Mouse (Mus musculus): ENCODE data around the gene Fars2. TPM values are rescaled to one million over a fixed set of nuclear protein-coding genes. Genes with fewer than 3 reads are reported as not detected.

The Fars2 gene
- polyA plus RNA-seq, 1 experiment from 2014 or later, result 31.4 TPM

GRCm38 (mm10) chr13:36722309-36722708, 605.1 kb downstream of the Fars2 start:
- no peak overlapping the region for H3K4me3 ChIP-seq (replicated peaks)
- H3K27me3 ChIP-seq, result peaks cover 69% of the 10 kb centered on the region
- no peaks in the 10 kb centered on the region for H3K36me3 ChIP-seq
- no peak for ATAC-seq (ENCODE audit: low read depth)
- no peak overlapping the region for H3K4me2 ChIP-seq
- peaks cover 10% of the 10 kb centered on the region; the same call in 1 of the 2 replicates for H3K4me1 ChIP-seq (replicated peaks)
- no peak overlapping the region for H3K9ac ChIP-seq
- DNase-seq, result no peak
- no peaks in the 10 kb centered on the region for H3K9me3 ChIP-seq (replicated peaks)
- no peak overlapping the region for H3K27ac ChIP-seq

- H3K4me2 ChIP-seq, result no peak overlapping the region
- 3% methylated on average over 15 of the region's 15 CpGs for WGBS (ENCODE audit: insufficient replicate concordance)
- no peak overlapping the region for H3K9ac ChIP-seq
- H3K36me3 ChIP-seq, result no peaks in the 10 kb centered on the region
- H3K27me3 ChIP-seq, result peaks cover 84% of the 10 kb centered on the region
- peaks cover 12% of the 10 kb centered on the region; the same call in 1 of the 2 replicates for H3K4me1 ChIP-seq (replicated peaks)
- no peak for ATAC-seq (ENCODE audit: low read depth)
- no peak overlapping the region for H3K27ac ChIP-seq
- no peak for DNase-seq
- H3K9me3 ChIP-seq (replicated peaks), result no peaks in the 10 kb centered on the region
- H3K4me3 ChIP-seq (replicated peaks), result no peak overlapping the region
These were observed 606.6 kb downstream of the Fars2 start for GRCm38 (mm10) chr13:36723726-36724300.

GRCm38 (mm10) chr13:36724533-36725470, 607.6 kb downstream of the Fars2 start:
- ATAC-seq (ENCODE audit: low read depth) (no peak), DNase-seq (no peak)
- Histone ChIP-seq H3K9me3 (replicated peaks) (no peaks in the 10 kb centered on the region), H3K27ac (no peak overlapping the region), H3K27me3 (peaks cover 94% of the 10 kb centered on the region), H3K4me3 (replicated peaks) (peak overlapping the region; percentile 12; the same call in 1 of the 2 replicates), H3K4me2 (peak overlapping the region; percentile 38), H3K4me1 (replicated peaks) (peaks cover 12% of the 10 kb centered on the region; the same call in 1 of the 2 replicates), H3K36me3 (no peaks in the 10 kb centered on the region), H3K9ac (no peak overlapping the region)
- 1% methylated on average over 40 of the region's 40 CpGs for WGBS (ENCODE audit: insufficient replicate concordance)

GRCm38 (mm10) chr13:36725881-36726280, 608.7 kb downstream of the Fars2 start:
- H3K27me3 ChIP-seq, result peaks cover 99% of the 10 kb centered on the region
- WGBS (ENCODE audit: insufficient replicate concordance), result 4% methylated on average over 8 of the region's 8 CpGs
- ATAC-seq (ENCODE audit: low read depth) (no peak), DNase-seq (no peak)
- H3K4me1 ChIP-seq (replicated peaks), result peaks cover 12% of the 10 kb centered on the region; the same call in 1 of the 2 replicates
- no peaks in the 10 kb centered on the region for H3K36me3 ChIP-seq
- no peak overlapping the region for H3K27ac ChIP-seq
- no peaks in the 10 kb centered on the region for H3K9me3 ChIP-seq (replicated peaks)
- H3K9ac ChIP-seq, result no peak overlapping the region
- no peak overlapping the region for H3K4me2 ChIP-seq
- no peak overlapping the region for H3K4me3 ChIP-seq (replicated peaks)

- H3K36me3 ChIP-seq, result no peaks in the 10 kb centered on the region
- peak overlapping the region; percentile 54 for H3K4me2 ChIP-seq
- WGBS (ENCODE audit: insufficient replicate concordance), result 1% methylated on average over 24 of the region's 24 CpGs
- peaks cover 100% of the 10 kb centered on the region for H3K27me3 ChIP-seq
- no peak overlapping the region for H3K9ac ChIP-seq
- peaks cover 12% of the 10 kb centered on the region; the same call in 1 of the 2 replicates for H3K4me1 ChIP-seq (replicated peaks)
- H3K27ac ChIP-seq, result no peak overlapping the region
- H3K4me3 ChIP-seq (replicated peaks), result peak overlapping the region; percentile 34
- ATAC-seq (ENCODE audit: low read depth) (no peak), DNase-seq (no peak)
- H3K9me3 ChIP-seq (replicated peaks), result no peaks in the 10 kb centered on the region
These were observed 609.3 kb downstream of the Fars2 start for GRCm38 (mm10) chr13:36726551-36726950.

GRCm38 (mm10) chr13:36726951-36727778, 610.0 kb downstream of the Fars2 start:
- Histone ChIP-seq H3K4me3 (replicated peaks) (peak overlapping the region; percentile 34), H3K36me3 (no peaks in the 10 kb centered on the region), H3K27ac (no peak overlapping the region), H3K27me3 (peaks cover 100% of the 10 kb centered on the region), H3K4me2 (peak overlapping the region; percentile 54), H3K9me3 (replicated peaks) (no peaks in the 10 kb centered on the region), H3K9ac (no peak overlapping the region), H3K4me1 (replicated peaks) (peaks cover 12% of the 10 kb centered on the region; the same call in 1 of the 2 replicates)
- 1% methylated on average over 34 of the region's 34 CpGs for WGBS (ENCODE audit: insufficient replicate concordance)
- DNase-seq (no peak), ATAC-seq (ENCODE audit: low read depth) (no peak)

- no peaks in the 10 kb centered on the region for H3K9me3 ChIP-seq (replicated peaks)
- ATAC-seq (ENCODE audit: low read depth) (no peak), DNase-seq (no peak)
- H3K4me2 ChIP-seq, result peak overlapping the region; percentile 54
- peak overlapping the region; percentile 34 for H3K4me3 ChIP-seq (replicated peaks)
- peaks cover 12% of the 10 kb centered on the region; the same call in 1 of the 2 replicates for H3K4me1 ChIP-seq (replicated peaks)
- H3K27me3 ChIP-seq, result peaks cover 100% of the 10 kb centered on the region
- no peak overlapping the region for H3K9ac ChIP-seq
- 1% methylated on average over 20 of the region's 23 CpGs for WGBS (ENCODE audit: insufficient replicate concordance)
- no peak overlapping the region for H3K27ac ChIP-seq
- H3K36me3 ChIP-seq, result no peaks in the 10 kb centered on the region
These were observed 610.7 kb downstream of the Fars2 start for GRCm38 (mm10) chr13:36727779-36728470.

GRCm38 (mm10) chr13:36728509-36728908, 611.3 kb downstream of the Fars2 start:
- peaks cover 100% of the 10 kb centered on the region for H3K27me3 ChIP-seq
- no peaks in the 10 kb centered on the region for H3K36me3 ChIP-seq
- H3K4me1 ChIP-seq (replicated peaks), result peaks cover 12% of the 10 kb centered on the region; the same call in 1 of the 2 replicates
- no peaks in the 10 kb centered on the region for H3K9me3 ChIP-seq (replicated peaks)
- no peak overlapping the region for H3K4me2 ChIP-seq
- no peak for DNase-seq
- 7% methylated on average over 5 of the region's 5 CpGs for WGBS (ENCODE audit: insufficient replicate concordance)
- H3K27ac ChIP-seq, result no peak overlapping the region
- no peak overlapping the region for H3K9ac ChIP-seq
- no peak for ATAC-seq (ENCODE audit: low read depth)
- no peak overlapping the region for H3K4me3 ChIP-seq (replicated peaks)

- no peak overlapping the region for H3K4me2 ChIP-seq
These were observed 612.6 kb downstream of the Fars2 start for GRCm38 (mm10) chr13:36729731-36730340.

GRCm38 (mm10) chr13:36730341-36730761, 613.1 kb downstream of the Fars2 start:
- Histone ChIP-seq H3K9me3 (replicated peaks) (no peaks in the 10 kb centered on the region), H3K27me3 (peaks cover 100% of the 10 kb centered on the region), H3K9ac (no peak overlapping the region), H3K4me1 (replicated peaks) (peaks cover 15% of the 10 kb centered on the region), H3K36me3 (no peaks in the 10 kb centered on the region), H3K4me3 (replicated peaks) (no peak overlapping the region), H3K27ac (no peak overlapping the region), H3K4me2 (no peak overlapping the region)
- ATAC-seq (ENCODE audit: low read depth) (no peak), DNase-seq (no peak)
- WGBS (ENCODE audit: insufficient replicate concordance), result 13% methylated on average over 14 of the region's 14 CpGs

More at GRCm38 (mm10) chr13:36729731-36730340, 612.6 kb downstream of the Fars2 start:
- H3K4me1 ChIP-seq (replicated peaks), result peaks cover 10% of the 10 kb centered on the region
- H3K9ac ChIP-seq, result no peak overlapping the region
- no peaks in the 10 kb centered on the region for H3K9me3 ChIP-seq (replicated peaks)
- ATAC-seq (ENCODE audit: low read depth), result no peak
- no peak for DNase-seq
- no peak overlapping the region for H3K27ac ChIP-seq
- no peak overlapping the region for H3K4me3 ChIP-seq (replicated peaks)
- 14% methylated on average over 13 of the region's 13 CpGs for WGBS (ENCODE audit: insufficient replicate concordance)
- H3K36me3 ChIP-seq, result no peaks in the 10 kb centered on the region
- H3K27me3 ChIP-seq, result peaks cover 100% of the 10 kb centered on the region

All from liver, embryonic 13.5 days (tissue).